Mouse (Mus musculus) liver, postnatal 0 days (tissue): Measurements from ENCODE around the gene U2af2.

ENCODE experiments used
- CTCF ChIP-seq: sonication (generic); IDR thresholded peaks from 2 replicates; pipeline ENCODE4 v1.5.1; 2016; ENCODE audit warnings: antibody characterized with exemption, low read depth
- EP300 ChIP-seq: IDR thresholded peaks from 2 replicates; pipeline ENCODE4 v1.6.1; 2016; ENCODE audit warnings: antibody characterized with exemption, low read depth, mild to moderate bottlenecking

DNA sequence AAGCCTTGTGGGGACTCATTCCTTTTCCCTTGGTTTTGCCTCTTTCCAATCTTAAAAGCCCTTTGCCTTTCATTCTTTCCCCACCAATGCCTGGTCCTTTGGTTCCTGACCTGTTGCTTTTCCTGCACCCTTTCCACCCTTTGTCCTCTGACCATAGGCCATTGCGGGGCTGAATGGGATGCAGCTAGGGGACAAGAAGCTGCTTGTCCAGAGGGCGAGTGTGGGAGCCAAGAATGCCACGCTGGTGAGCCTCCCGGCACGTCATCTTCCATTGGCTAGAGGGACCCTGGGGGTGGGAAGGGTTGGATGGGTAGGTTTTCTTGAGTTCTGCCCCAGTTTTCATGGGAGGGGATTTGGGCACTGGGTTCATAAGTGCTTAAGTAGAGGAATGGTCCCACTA is 13.0 kb downstream of the U2af2 start:
- TF ChIP-seq CTCF (no peak), EP300 (no peak)
